Mouse (Mus musculus): ENCODE data around the gene Rngtt. TPM values are rescaled to one million over a fixed set of nuclear protein-coding genes. Genes with fewer than 3 reads are reported as not detected.

Gene Rngtt
- polyA plus RNA-seq, 1 experiment, result not detected

GRCm38 (mm10) chr4:33486050-33486449 lies 175.9 kb downstream of the Rngtt start:
- 91% methylated on average over 1 of the region's 1 CpGs for WGBS
- no peaks in the 10 kb centered on the region for H3K4me1 ChIP-seq (ENCODE audit: control insufficient read depth, insufficient read depth, low read length)
- H3K4me3 ChIP-seq (ENCODE audit: insufficient read depth, low read depth, low read length), result no peak overlapping the region
- no peak overlapping the region for H3K27ac ChIP-seq (ENCODE audit: insufficient read depth, low read depth, low read length)
- TF ChIP-seq POLR2A (IDR thresholded peaks at IDR 0.05; ENCODE audit: insufficient read depth, low read depth, low read length), result no peak
- TF ChIP-seq CTCF (IDR thresholded peaks at IDR 0.05; ENCODE audit: insufficient read depth, low read depth, low read length), result no peak

GRCm38 (mm10) chr4:33491108-33491507 lies 181.0 kb downstream of the Rngtt start:
- Histone ChIP-seq H3K4me1 (ENCODE audit: control insufficient read depth, insufficient read depth, low read length) (no peaks in the 10 kb centered on the region), H3K4me3 (ENCODE audit: insufficient read depth, low read depth, low read length) (no peak overlapping the region), H3K27ac (ENCODE audit: insufficient read depth, low read depth, low read length) (no peak overlapping the region)
- TF ChIP-seq POLR2A (IDR thresholded peaks at IDR 0.05; ENCODE audit: insufficient read depth, low read depth, low read length) (no peak), CTCF (IDR thresholded peaks at IDR 0.05; ENCODE audit: insufficient read depth, low read depth, low read length) (no peak)
- WGBS, result 86% methylated on average over 1 of the region's 1 CpGs

- WGBS, result 100% methylated on average over 2 of the region's 2 CpGs
- Histone ChIP-seq H3K4me3 (ENCODE audit: insufficient read depth, low read depth, low read length) (no peak overlapping the region), H3K4me1 (ENCODE audit: control insufficient read depth, insufficient read depth, low read length) (no peaks in the 10 kb centered on the region), H3K27ac (ENCODE audit: insufficient read depth, low read depth, low read length) (no peak overlapping the region)
- TF ChIP-seq CTCF (IDR thresholded peaks at IDR 0.05; ENCODE audit: insufficient read depth, low read depth, low read length) (no peak), POLR2A (IDR thresholded peaks at IDR 0.05; ENCODE audit: insufficient read depth, low read depth, low read length) (no peak)
Observed at GRCm38 (mm10) chr4:33494377-33494776, 184.3 kb downstream of the Rngtt start.

GRCm38 (mm10) chr4:33496985-33497384 lies 186.9 kb downstream of the Rngtt start:
- no peak overlapping the region for H3K27ac ChIP-seq (ENCODE audit: insufficient read depth, low read depth, low read length)
- H3K4me3 ChIP-seq (ENCODE audit: insufficient read depth, low read depth, low read length), result no peak overlapping the region
- no peaks in the 10 kb centered on the region for H3K4me1 ChIP-seq (ENCODE audit: control insufficient read depth, insufficient read depth, low read length)
- TF ChIP-seq POLR2A (IDR thresholded peaks at IDR 0.05; ENCODE audit: insufficient read depth, low read depth, low read length) (no peak), CTCF (IDR thresholded peaks at IDR 0.05; ENCODE audit: insufficient read depth, low read depth, low read length) (no peak)
- WGBS, result 77% methylated on average over 2 of the region's 2 CpGs

- H3K27ac ChIP-seq (ENCODE audit: insufficient read depth, low read depth, low read length), result no peak overlapping the region
- no peak overlapping the region for H3K4me3 ChIP-seq (ENCODE audit: insufficient read depth, low read depth, low read length)
- TF ChIP-seq CTCF (IDR thresholded peaks at IDR 0.05; ENCODE audit: insufficient read depth, low read depth, low read length) (no peak), POLR2A (IDR thresholded peaks at IDR 0.05; ENCODE audit: insufficient read depth, low read depth, low read length) (no peak)
Observed at GRCm38 (mm10) chr4:33497657-33498056, 187.5 kb downstream of the Rngtt start.

GRCm38 (mm10) chr4:33498160-33498874 lies 188.2 kb downstream of the Rngtt start:
- TF ChIP-seq POLR2A (IDR thresholded peaks at IDR 0.05; ENCODE audit: insufficient read depth, low read depth, low read length) (no peak), CTCF (IDR thresholded peaks at IDR 0.05; ENCODE audit: insufficient read depth, low read depth, low read length) (no peak)
- WGBS, result 74% methylated on average over 4 of the region's 4 CpGs
- Histone ChIP-seq H3K27ac (ENCODE audit: insufficient read depth, low read depth, low read length) (no peak overlapping the region), H3K4me1 (ENCODE audit: control insufficient read depth, insufficient read depth, low read length) (no peaks in the 10 kb centered on the region), H3K4me3 (ENCODE audit: insufficient read depth, low read depth, low read length) (no peak overlapping the region)

More at GRCm38 (mm10) chr4:33497657-33498056, 187.5 kb downstream of the Rngtt start:
- H3K4me1 ChIP-seq (ENCODE audit: control insufficient read depth, insufficient read depth, low read length), result no peaks in the 10 kb centered on the region

GRCm38 (mm10) chr4:33506638-33507037 lies 196.5 kb downstream of the Rngtt start:
- no peak for TF ChIP-seq CTCF (IDR thresholded peaks at IDR 0.05; ENCODE audit: insufficient read depth, low read depth, low read length)
- no peak for TF ChIP-seq POLR2A (IDR thresholded peaks at IDR 0.05; ENCODE audit: insufficient read depth, low read depth, low read length)
- no peak overlapping the region for H3K27ac ChIP-seq (ENCODE audit: insufficient read depth, low read depth, low read length)
- H3K4me1 ChIP-seq (ENCODE audit: control insufficient read depth, insufficient read depth, low read length), result no peaks in the 10 kb centered on the region
- H3K4me3 ChIP-seq (ENCODE audit: insufficient read depth, low read depth, low read length), result no peak overlapping the region

- H3K4me3 ChIP-seq (ENCODE audit: insufficient read depth, low read depth, low read length), result no peak overlapping the region
- TF ChIP-seq CTCF (IDR thresholded peaks at IDR 0.05; ENCODE audit: insufficient read depth, low read depth, low read length) (no peak), POLR2A (IDR thresholded peaks at IDR 0.05; ENCODE audit: insufficient read depth, low read depth, low read length) (no peak)
- H3K4me1 ChIP-seq (ENCODE audit: control insufficient read depth, insufficient read depth, low read length), result peaks cover under 1% of the 10 kb centered on the region; the same call in 1 of the 2 replicates
- H3K27ac ChIP-seq (ENCODE audit: insufficient read depth, low read depth, low read length), result no peak overlapping the region
- 92% methylated on average over 10 of the region's 10 CpGs for WGBS
Observed at GRCm38 (mm10) chr4:33510544-33510943, 200.4 kb downstream of the Rngtt start.

- H3K4me3 ChIP-seq (ENCODE audit: insufficient read depth, low read depth, low read length), result no peak overlapping the region
- H3K27ac ChIP-seq (ENCODE audit: insufficient read depth, low read depth, low read length), result no peak overlapping the region
- TF ChIP-seq POLR2A (IDR thresholded peaks at IDR 0.05; ENCODE audit: insufficient read depth, low read depth, low read length), result no peak
- no peak for TF ChIP-seq CTCF (IDR thresholded peaks at IDR 0.05; ENCODE audit: insufficient read depth, low read depth, low read length)
- WGBS, result 77% methylated on average over 3 of the region's 3 CpGs
- peaks cover 2% of the 10 kb centered on the region; the same call in 1 of the 2 replicates for H3K4me1 ChIP-seq (ENCODE audit: control insufficient read depth, insufficient read depth, low read length)
Observed at GRCm38 (mm10) chr4:33513421-33513820, 203.3 kb downstream of the Rngtt start.

All from olfactory bulb, adult 2 months (tissue).